Mouse (Mus musculus): ENCODE data around the gene Ifi27l2b.

Gene Ifi27l2b

DNA sequence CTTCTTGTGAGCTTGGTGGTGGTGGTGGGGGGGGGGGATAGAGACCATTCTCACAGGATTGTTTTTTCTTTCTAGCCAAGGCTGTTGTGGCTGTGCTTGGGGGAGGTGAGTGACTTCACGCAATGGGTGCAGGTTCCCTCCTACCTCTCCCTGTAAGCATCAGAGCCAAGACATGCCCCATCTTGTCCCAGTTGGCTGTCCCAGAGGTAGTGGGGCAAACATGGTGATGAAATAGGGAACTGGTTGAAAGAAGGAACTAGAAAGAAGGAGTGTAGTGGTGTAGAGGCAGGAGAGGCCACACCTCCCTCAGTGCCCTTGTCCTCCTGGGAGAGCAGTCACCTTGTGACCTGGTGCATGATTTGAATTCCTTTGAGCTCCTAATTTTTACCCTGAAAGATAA is 19.4 kb downstream of the Ifi27l2b start:
- no peak for DNase-seq (ENCODE audit: extremely low read depth, low read depth)

DNA sequence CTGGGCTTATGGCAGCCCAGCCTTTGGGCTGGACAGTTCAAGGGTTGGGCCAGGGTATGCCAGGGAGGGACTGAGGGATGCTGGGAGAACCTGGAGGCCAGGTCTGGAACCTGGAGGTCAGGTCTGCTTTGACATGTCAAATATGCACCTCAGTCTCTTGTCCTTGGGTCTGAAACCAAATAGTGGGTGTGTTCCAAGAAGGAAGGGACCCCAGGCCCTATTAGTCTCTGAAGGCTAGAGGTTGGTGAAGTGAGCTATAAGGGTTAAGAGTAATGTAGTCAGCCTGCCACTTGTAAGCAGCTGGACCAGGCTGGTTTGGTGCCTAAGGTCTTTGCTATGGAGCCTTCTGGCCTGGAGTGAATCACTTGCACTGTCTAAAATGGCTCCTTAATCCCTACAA is 22.2 kb downstream of the Ifi27l2b start:
- DNase-seq (ENCODE audit: extremely low read depth, low read depth): no peak

DNA sequence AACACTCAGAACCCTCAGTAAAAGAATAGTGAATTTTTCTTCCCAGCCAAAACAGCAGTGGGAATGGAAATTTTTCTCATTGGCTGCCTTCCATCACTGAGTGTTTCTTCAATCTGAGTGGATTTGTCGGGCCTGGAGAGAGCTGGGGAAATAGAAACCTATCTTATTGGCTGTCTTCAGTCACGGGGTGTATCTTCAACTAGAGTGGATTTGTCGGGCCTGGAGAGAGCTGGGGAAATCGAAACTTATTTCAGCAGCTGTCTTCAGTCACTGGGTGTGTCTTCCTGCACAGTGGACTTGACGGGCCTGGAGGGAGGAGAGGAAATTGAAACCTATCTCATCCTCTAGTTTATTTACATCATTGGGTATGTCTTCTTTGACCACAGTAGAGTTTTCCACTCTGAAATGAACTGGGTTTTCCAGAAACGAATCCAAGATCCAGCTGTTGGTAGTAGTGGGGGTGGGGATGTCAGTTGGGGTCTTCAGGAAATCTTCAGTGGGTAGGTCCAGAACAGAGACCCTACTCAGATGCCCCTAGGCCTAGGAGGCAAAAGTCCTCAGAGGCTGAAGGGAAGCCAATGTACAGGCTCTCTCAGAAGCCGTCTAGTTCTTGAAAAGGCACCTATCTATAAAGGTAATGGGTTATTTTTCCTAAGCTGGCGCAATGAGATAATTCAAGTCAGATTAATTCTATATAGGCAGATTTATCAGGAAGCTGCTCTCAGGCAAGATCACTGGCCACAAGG is 22.9 kb downstream of the Ifi27l2b start, which contains the start of gene Ifi27:
TSS of gene Ifi27 (plus strand) at position 226 of the 746 bp plus-strand sequence.
- DNase-seq (ENCODE audit: extremely low read depth, low read depth): peak; percentile 85

DNA sequence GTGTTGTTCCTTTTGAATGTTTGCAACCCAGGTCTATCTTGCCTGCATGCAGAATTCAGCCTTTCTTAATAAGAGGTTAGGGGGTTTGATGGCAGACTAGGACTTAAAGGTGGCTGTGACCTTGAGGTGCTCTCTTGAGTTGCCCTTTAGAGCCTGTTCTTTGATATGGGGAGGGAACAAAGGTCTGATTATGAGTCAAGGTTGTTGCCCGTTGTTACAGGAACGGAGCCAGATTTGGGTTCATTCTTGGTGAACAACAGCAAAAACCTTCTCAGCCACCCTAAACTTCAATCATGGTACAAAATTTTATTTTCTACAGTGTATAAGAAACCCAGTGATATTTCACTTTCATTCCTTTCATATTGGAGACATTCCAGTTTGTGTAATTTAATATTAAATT is 23.6 kb downstream of the Ifi27l2b start:
- DNase-seq (ENCODE audit: extremely low read depth, low read depth): no peak

DNA sequence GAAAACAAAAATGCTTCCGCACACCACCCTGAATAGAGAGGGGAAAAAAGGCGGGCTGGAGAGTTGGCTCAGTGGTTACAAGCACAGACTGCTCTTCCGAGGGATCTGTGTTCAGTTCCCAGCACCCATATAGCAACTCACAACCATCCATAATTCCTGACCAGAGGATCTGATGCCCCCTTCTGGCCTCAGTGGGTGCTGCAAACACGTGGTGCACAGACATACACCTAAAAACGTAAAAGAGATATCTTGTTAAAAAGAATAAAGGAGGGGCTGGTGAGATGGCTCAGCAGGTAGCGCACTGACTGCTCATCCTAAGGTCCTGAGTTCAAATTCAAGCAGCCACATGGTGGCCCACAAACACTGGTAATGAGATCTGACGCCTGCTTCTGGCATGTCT is 30.3 kb downstream of the Ifi27l2b start:
- no peak for DNase-seq (ENCODE audit: extremely low read depth, low read depth)

DNA sequence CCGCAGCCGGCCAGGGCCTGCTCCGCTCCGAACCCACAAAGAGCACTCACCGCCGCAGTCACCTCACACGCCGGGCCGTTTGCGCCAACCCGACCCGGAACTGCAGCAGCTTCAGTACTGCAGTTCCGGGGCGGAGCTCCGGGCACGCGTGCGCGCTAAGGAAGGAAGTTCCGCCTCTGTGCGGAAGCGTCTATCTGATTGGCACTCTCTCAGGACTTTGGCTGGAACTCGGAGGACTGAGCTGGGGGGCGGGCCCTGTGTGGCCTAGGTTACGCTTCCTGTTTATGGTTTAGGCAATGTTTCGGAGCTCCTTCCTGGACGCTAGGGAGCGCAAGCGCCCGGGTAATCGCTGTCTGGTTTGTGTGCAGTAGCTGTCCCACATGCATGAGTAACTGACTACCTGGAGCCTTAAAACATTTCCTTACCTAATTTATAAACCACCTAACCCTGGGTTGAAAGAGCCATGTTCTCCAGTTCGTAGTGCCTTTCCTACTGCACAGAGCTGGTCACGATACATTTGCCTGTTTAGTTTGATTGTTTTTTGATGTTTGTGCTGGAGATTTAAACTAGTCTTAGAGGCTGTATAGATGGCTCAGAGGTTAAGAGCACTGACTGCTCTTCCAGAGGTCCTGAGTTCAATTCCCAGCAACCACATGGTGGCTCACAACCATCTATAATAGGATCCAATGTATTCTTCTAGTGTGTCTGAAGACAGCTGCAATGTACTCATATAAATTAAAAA is 31.1 kb downstream of the Ifi27l2b start, which contains the start of gene Ddx24:
TSS of gene Ddx24 (minus strand) at position 102 of the 742 bp plus-strand sequence.
- DNase-seq (ENCODE audit: extremely low read depth, low read depth): peak; percentile 98

- no peak for DNase-seq (ENCODE audit: extremely low read depth, low read depth)
Observed at GRCm38 (mm10) chr12:103425016-103425728, 31.9 kb downstream of the Ifi27l2b start.

DNA sequence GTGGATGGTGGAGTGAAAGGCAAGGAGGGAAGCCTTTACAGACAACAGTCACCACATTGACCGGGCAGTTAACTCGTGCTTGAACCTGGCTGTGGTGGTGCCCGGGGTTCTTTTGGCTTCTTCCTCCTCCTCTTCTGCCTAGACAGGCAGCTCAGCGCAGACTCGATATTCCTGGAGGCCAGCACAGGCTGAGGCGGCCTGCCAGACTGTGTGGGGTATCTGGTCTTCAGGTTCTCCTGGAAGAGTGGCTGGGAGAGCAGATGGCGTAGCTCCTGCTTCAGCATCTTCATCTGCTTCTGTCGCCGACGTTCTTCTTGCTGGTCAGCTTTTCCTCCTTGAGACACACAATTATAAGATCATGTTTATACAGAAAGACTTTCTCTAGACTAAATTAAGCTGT is 48.9 kb downstream of the Ifi27l2b start:
- DNase-seq (ENCODE audit: extremely low read depth, low read depth): no peak

DNA sequence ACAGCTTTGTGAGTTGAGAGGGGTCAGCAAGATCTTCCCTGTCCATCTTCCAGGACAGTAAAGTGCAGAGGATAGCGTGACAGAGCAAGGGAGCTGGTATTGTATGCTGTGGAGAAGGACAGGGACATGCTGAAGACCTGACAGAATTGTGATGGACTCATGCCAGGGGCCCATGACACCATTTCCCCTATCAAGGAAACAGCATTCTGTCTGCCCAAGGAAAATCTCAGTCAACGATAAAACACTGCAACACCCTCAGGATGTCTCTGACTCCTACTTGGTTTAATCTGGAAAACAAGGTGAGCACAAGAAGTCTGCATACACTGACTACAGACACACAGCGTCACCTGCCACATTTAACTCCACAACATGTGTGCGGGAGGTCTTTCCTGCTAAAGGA is 49.3 kb downstream of the Ifi27l2b start, which contains the start of gene 9330161L09Rik:
TSS of gene 9330161L09Rik (minus strand) at position 101 of the 400 bp plus-strand sequence.
- DNase-seq (ENCODE audit: extremely low read depth, low read depth): no peak

DNA sequence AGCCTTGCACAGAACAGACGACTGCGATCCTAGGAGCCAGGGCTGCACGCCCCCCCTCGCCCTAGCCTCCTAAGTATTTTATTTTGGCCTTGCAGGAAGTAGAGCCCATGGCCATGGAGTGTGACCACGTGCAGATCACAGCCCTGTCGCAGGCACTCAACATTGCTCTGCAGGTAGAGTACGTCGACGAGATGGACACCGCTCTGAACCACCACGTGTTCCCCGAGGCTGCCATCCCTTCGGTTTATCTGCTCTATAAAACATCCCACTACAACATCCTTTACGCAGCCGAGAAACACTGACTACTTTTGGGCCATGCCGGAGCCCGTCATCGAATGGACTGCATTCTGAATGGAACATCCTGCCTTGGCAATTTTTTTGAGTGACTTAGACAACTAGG is 52.9 kb downstream of the Ifi27l2b start:
- DNase-seq (ENCODE audit: extremely low read depth, low read depth): no peak

Measured in MEL-GATA-1-ER (cell line).